Mouse (Mus musculus): Measurements from ENCODE around the gene Syndig1.

DNA sequence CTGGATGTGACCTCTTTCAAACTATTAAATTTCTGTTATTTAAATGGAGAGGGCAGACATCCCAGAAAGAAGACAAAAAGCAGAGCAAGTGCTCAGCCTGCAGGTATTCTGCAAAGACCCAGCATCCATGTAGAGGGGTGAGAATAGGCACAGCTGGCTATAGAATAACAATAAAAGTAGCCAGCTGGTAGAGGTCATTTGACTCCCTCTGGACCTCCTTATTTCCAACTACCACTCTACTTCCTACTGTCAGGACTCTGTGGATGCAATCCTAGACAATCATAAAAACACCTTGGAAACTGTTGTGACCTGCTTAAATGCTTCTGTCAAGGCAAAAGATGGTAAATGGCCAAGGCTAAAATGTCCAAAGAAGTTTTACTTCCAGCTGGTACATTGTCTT is 153.5 kb downstream of the Syndig1 start:
- TF ChIP-seq MAX (IDR thresholded peaks at IDR 0.05) (no peak), CTCF (IDR thresholded peaks at IDR 0.05; ENCODE audit: control insufficient read depth, insufficient read depth, insufficient read length) (no peak), CEBPB (IDR thresholded peaks at IDR 0.05; ENCODE audit: low read depth) (no peak), MYOG (IDR thresholded peaks at IDR 0.05; ENCODE audit: control insufficient read depth, extremely low read depth, insufficient read length) (no peak), MYOD1 (IDR thresholded peaks at IDR 0.05; ENCODE audit: control insufficient read depth, insufficient read length, low read depth) (no peak)

All from C2C12 (cell line).